Mouse (Mus musculus): ENCODE results near the gene Mfsd6l. TPM values are rescaled to one million over a fixed set of nuclear protein-coding genes. Genes with fewer than 3 reads are reported as not detected.

Mfsd6l gene
- polyA plus RNA-seq, 1 experiment from 2014 or later, result 4.7 TPM

DNA sequence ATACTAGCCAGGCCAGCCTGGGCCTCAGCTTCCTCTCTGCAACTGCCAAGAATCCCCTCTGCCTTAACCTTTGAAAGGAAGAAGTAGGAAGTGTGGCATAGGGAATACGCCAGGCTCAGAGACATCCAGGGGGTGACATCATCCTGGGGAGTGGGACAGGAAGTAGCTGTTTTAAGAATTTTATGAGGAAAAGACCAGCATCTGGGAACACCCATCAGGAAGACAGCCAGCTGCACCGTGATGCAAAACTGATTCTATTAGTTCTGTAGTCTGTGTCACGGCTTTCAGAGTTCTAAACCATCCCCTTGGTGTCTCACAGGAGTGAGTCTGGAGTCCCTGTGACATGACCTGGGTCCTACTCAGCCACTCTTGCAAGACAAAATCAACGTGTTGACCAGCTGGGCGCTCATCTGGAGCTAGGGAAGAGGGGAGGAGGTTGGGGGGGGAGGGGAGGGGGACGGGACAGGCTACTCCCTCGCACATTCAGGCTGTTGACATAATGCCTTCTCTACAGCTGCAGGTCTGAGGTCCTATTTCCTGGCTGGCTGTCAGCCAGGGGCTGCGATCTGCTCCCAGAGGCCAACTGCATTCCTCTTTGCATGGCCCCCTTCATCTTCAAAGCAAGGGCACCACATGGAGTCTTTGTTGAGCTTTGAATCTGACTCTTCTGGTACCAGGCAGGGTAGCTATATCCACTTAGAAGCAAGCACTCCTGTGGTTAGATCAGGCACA is 46.4 kb downstream of the Mfsd6l start:
- peak; percentile 86 for DNase-seq (ENCODE audit: low spot score)

DNA sequence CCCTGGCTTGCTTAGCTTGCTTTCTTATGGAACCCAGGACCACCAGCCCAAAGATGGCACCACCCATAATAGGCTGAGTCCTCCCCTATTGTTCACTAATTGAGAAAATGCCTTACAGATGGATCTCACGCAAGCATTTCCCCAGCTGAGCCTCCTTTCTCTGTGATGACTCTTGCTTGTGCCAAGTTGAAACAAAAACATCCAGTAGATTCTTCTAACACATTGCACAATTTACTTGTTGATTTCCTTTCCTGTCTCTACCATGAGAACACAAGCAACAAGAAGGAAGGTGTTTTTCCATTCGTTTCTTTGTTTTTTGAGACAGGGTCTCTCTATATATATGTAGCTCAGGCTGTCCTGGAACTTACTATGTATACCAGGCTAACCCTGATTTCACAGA is 51.1 kb downstream of the Mfsd6l start:
- ATAC-seq (replicated peaks; ENCODE audit: low FRiP score, low read depth), result no peak
- no peaks in the 10 kb centered on the region for H3K36me3 ChIP-seq (ENCODE audit: insufficient read depth, low read length)
- no peak for DNase-seq (ENCODE audit: low spot score)
- no peaks in the 10 kb centered on the region for H3K27me3 ChIP-seq (ENCODE audit: insufficient read depth, low read length)
- H3K27ac ChIP-seq, result no peak overlapping the region
- 86% methylated on average over 2 of the region's 2 CpGs for WGBS
- H3K4me3 ChIP-seq (replicated peaks; ENCODE audit: low read depth, low read length), result no peak overlapping the region
- peaks cover 12% of the 10 kb centered on the region for H3K4me1 ChIP-seq (replicated peaks; ENCODE audit: insufficient read depth, low read length)
- no peak overlapping the region for H3K4me2 ChIP-seq (ENCODE audit: low read length)
- no peak overlapping the region for H3K9ac ChIP-seq (ENCODE audit: low read depth, low read length)
- no peak for TF ChIP-seq CTCF (IDR thresholded peaks at IDR 0.05; ENCODE audit: low read depth)
- no peaks in the 10 kb centered on the region for H3K9me3 ChIP-seq (replicated peaks; ENCODE audit: low read length)

More for the DNA sequence above, 46.4 kb downstream of the Mfsd6l start:
- ATAC-seq (replicated peaks; ENCODE audit: low FRiP score, low read depth), result peak; percentile 63; the same call in 1 of the 2 replicates
- peak overlapping the region; percentile 85 for H3K27ac ChIP-seq
- peaks cover 33% of the 10 kb centered on the region for H3K4me1 ChIP-seq (replicated peaks; ENCODE audit: insufficient read depth, low read length)
- H3K4me2 ChIP-seq (ENCODE audit: low read length), result no peak overlapping the region
- WGBS, result 4% methylated on average over 8 of the region's 8 CpGs
- H3K9me3 ChIP-seq (replicated peaks; ENCODE audit: low read length), result no peaks in the 10 kb centered on the region
- H3K36me3 ChIP-seq (ENCODE audit: insufficient read depth, low read length), result no peaks in the 10 kb centered on the region
- TF ChIP-seq CTCF (IDR thresholded peaks at IDR 0.05; ENCODE audit: low read depth), result no peak
- no peak overlapping the region for H3K4me3 ChIP-seq (replicated peaks; ENCODE audit: low read depth, low read length)
- H3K9ac ChIP-seq (ENCODE audit: low read depth, low read length), result no peak overlapping the region
- H3K27me3 ChIP-seq (ENCODE audit: insufficient read depth, low read length), result no peaks in the 10 kb centered on the region

Other genes with a start within 250 kb of the Mfsd6l start
- gene Ntn1, start 155.4 kb upstream of the Mfsd6l start, polyA plus RNA-seq (2015; fragmentation: Nextera tagmentation; extraction: Ambion mirVana), result 11.0 and 11.8 TPM in 2 replicates
- 0.21 and 0.23 TPM in 2 replicates for gene Pik3r5, start 124.1 kb upstream of the Mfsd6l start, polyA plus RNA-seq (2015; fragmentation: Nextera tagmentation; extraction: Ambion mirVana)
- 3.9 and 4.2 TPM in 2 replicates for gene Pik3r6, start 53.2 kb upstream of the Mfsd6l start, polyA plus RNA-seq (2015; fragmentation: Nextera tagmentation; extraction: Ambion mirVana)
- 2.9 and 3.0 TPM in 2 replicates for gene Ccdc42, start 30.8 kb downstream of the Mfsd6l start, polyA plus RNA-seq (2015; fragmentation: Nextera tagmentation; extraction: Ambion mirVana)
- 83.8 and 93.9 TPM in 2 replicates for gene Myh10, start 135.4 kb downstream of the Mfsd6l start, polyA plus RNA-seq (2015; fragmentation: Nextera tagmentation; extraction: Ambion mirVana)

All from kidney, postnatal 0 days (tissue).